Mouse (Mus musculus) heart, embryonic 11.5 days (tissue): ENCODE measurements around the gene Mettl24. TPM values are rescaled to one million over a fixed set of nuclear protein-coding genes. Genes with fewer than 3 reads are reported as not detected.

Source experiments
- ATAC-seq: fragments of 200-750 bp; cut with Nextera tagmentation; replicated peaks from 2 replicates; pipeline ENCODE4 v1.8.0; 2017; ENCODE audit warnings: moderate library complexity; ENCODE audit not compliant: insufficient number of reproducible peaks, low FRiP score, low TSS enrichment
- H3K27ac ChIP-seq: fragments of 300-500 bp; sonication (generic); 2 replicates; pipeline ENCODE4 v1.5.1; 2014; ENCODE audit warnings: mild to moderate bottlenecking, low read depth, low read length
- H3K27me3 ChIP-seq: fragments of 300-500 bp; sonication (generic); 2 replicates; pipeline ENCODE4 v1.6.1; 2014; ENCODE audit warnings: mild to moderate bottlenecking, low read length, mixed read lengths; ENCODE audit not compliant: control insufficient read depth, insufficient read depth
- H3K36me3 ChIP-seq: fragments of 300-500 bp; sonication (generic); 2 replicates; pipeline ENCODE4 v1.6.1; 2014; ENCODE audit warnings: mild to moderate bottlenecking, low read length, moderate library complexity, mixed read lengths; ENCODE audit not compliant: control insufficient read depth, insufficient read depth
- H3K4me1 ChIP-seq: fragments of 300-500 bp; sonication (generic); 2 replicates; pipeline ENCODE4 v1.6.1; 2014; ENCODE audit warnings: low read length; ENCODE audit not compliant: control insufficient read depth, insufficient read depth
- H3K4me2 ChIP-seq: fragments of 300-500 bp; sonication (generic); 2 replicates; pipeline ENCODE4 v1.6.1; 2014; ENCODE audit warnings: mild to moderate bottlenecking, moderate library complexity
- H3K4me3 ChIP-seq: fragments of 300-500 bp; sonication (generic); 2 replicates; pipeline ENCODE4 v1.5.1; 2014; ENCODE audit warnings: low read depth, low read length
- H3K9ac ChIP-seq: fragments of 300-500 bp; sonication (generic); 2 replicates; pipeline ENCODE4 v1.6.1; 2014; ENCODE audit warnings: mild to moderate bottlenecking, low read depth, low read length, moderate library complexity
- H3K9me3 ChIP-seq: fragments of 300-500 bp; sonication (generic); replicated peaks from 2 replicates; pipeline ENCODE4 v1.6.1; 2016; ENCODE audit warnings: low read length; ENCODE audit not compliant: control insufficient read depth
- WGBS: fragments of 180-500 bp; shearing (Covaris S2); extraction: QIAGEN DNeasy Blood & Tissue Kit; methylation state at CpG from one replicate; pipeline ENCODE4 v1.1.7; 2014; ENCODE audit not compliant: insufficient replicate concordance; 5-methylcytosine and 5-hydroxymethylcytosine counted together
- polyA plus RNA-seq: library from polyadenylated mRNA; unstranded; fragments of >200 nt; fragmentation: Nextera tagmentation; extraction: Ambion mirVana; gene quantifications from 2 replicates; pipeline ENCODE4 v1.2.1, GENCODE M21; 2014

Gene Mettl24
- polyA plus RNA-seq: 2.0 and 2.5 TPM in 2 replicates

- H3K27ac ChIP-seq: peak within 1 kb of the TSS; percentile 25; the same call in 1 of the 2 replicates
- WGBS: under 1% methylated on average over 47 of the region's 50 CpGs
- H3K4me2 ChIP-seq: peak within 1 kb of the TSS; percentile 94
These were observed at the start of gene Mettl24 for GRCm38 (mm10) chr10:40683092-40683867. Mettl24 (plus strand) TSS chr10:40683282.

GRCm38 (mm10) chr10:40637331-40637730 lies 45.8 kb upstream of the Mettl24 start:
- 0 out of 2 replicates have a peak overlapping the region, but pooled peaks have one; percentile 58 for H3K27ac ChIP-seq
- no peak overlapping the region for H3K4me3 ChIP-seq
- H3K4me2 ChIP-seq: no peak overlapping the region
- no peaks in the 10 kb centered on the region for H3K27me3 ChIP-seq
- no peaks in the 10 kb centered on the region for H3K36me3 ChIP-seq
- 23% methylated on average over 10 of the region's 10 CpGs for WGBS
- H3K9me3 ChIP-seq: no peaks in the 10 kb centered on the region
- no peak for ATAC-seq
- no peak overlapping the region for H3K9ac ChIP-seq
- peaks cover 7% of the 10 kb centered on the region for H3K4me1 ChIP-seq

More at GRCm38 (mm10) chr10:40683092-40683867, at the start of gene Mettl24:
- peak; percentile 85 for ATAC-seq
- H3K9me3 ChIP-seq: no peaks in the 10 kb centered on the region
- H3K9ac ChIP-seq: peak within 1 kb of the TSS; percentile 89
- no peaks in the 10 kb centered on the region for H3K36me3 ChIP-seq
- peak within 1 kb of the TSS; percentile 62 for H3K4me3 ChIP-seq
- no peaks in the 10 kb centered on the region for H3K27me3 ChIP-seq
- H3K4me1 ChIP-seq: peaks cover 3% of the 10 kb centered on the region; the same call in 1 of the 2 replicates

- H3K27me3 ChIP-seq: no peaks in the 10 kb centered on the region
- H3K4me1 ChIP-seq: peaks cover 7% of the 10 kb centered on the region
- no peaks in the 10 kb centered on the region for H3K9me3 ChIP-seq
- 58% methylated on average over 7 of the region's 7 CpGs for WGBS
- H3K4me3 ChIP-seq: no peak overlapping the region
- no peak overlapping the region for H3K27ac ChIP-seq
- no peak overlapping the region for H3K4me2 ChIP-seq
- ATAC-seq: no peak
- H3K9ac ChIP-seq: no peak overlapping the region
- no peaks in the 10 kb centered on the region for H3K36me3 ChIP-seq
These were observed 44.8 kb upstream of the Mettl24 start for GRCm38 (mm10) chr10:40638276-40638675.

GRCm38 (mm10) chr10:40638823-40639819 lies 44.0 kb upstream of the Mettl24 start:
- Histone ChIP-seq H3K4me2 (no peak overlapping the region), H3K27ac (no peak overlapping the region), H3K4me3 (no peak overlapping the region), H3K27me3 (no peaks in the 10 kb centered on the region), H3K36me3 (no peaks in the 10 kb centered on the region), H3K9ac (no peak overlapping the region), H3K4me1 (peaks cover 7% of the 10 kb centered on the region), H3K9me3 (no peaks in the 10 kb centered on the region)
- no peak for ATAC-seq
- WGBS: 70% methylated on average over 26 of the region's 26 CpGs

GRCm38 (mm10) chr10:40640406-40640805 lies 42.7 kb upstream of the Mettl24 start:
- no peak overlapping the region for H3K27ac ChIP-seq
- no peaks in the 10 kb centered on the region for H3K9me3 ChIP-seq
- no peaks in the 10 kb centered on the region for H3K36me3 ChIP-seq
- ATAC-seq: no peak
- H3K4me2 ChIP-seq: no peak overlapping the region
- no peak overlapping the region for H3K4me3 ChIP-seq
- no peaks in the 10 kb centered on the region for H3K27me3 ChIP-seq
- peaks cover 7% of the 10 kb centered on the region for H3K4me1 ChIP-seq
- WGBS: 77% methylated on average over 4 of the region's 4 CpGs
- no peak overlapping the region for H3K9ac ChIP-seq

GRCm38 (mm10) chr10:40641901-40642300 lies 41.2 kb upstream of the Mettl24 start:
- H3K4me1 ChIP-seq: peaks cover 7% of the 10 kb centered on the region
- H3K27ac ChIP-seq: no peak overlapping the region
- no peak for ATAC-seq
- H3K9ac ChIP-seq: no peak overlapping the region
- H3K27me3 ChIP-seq: no peaks in the 10 kb centered on the region
- H3K4me2 ChIP-seq: no peak overlapping the region
- no peaks in the 10 kb centered on the region for H3K36me3 ChIP-seq
- 91% methylated on average over 7 of the region's 7 CpGs for WGBS
- no peak overlapping the region for H3K4me3 ChIP-seq
- H3K9me3 ChIP-seq: no peaks in the 10 kb centered on the region

- Histone ChIP-seq H3K27me3 (no peaks in the 10 kb centered on the region), H3K4me3 (no peak overlapping the region), H3K4me1 (peaks cover 6% of the 10 kb centered on the region), H3K9me3 (no peaks in the 10 kb centered on the region), H3K4me2 (no peak overlapping the region), H3K36me3 (no peaks in the 10 kb centered on the region), H3K9ac (no peak overlapping the region), H3K27ac (no peak overlapping the region)
- 68% methylated on average over 5 of the region's 5 CpGs for WGBS
- no peak for ATAC-seq
These were observed 40.0 kb upstream of the Mettl24 start for GRCm38 (mm10) chr10:40643126-40643525.

- no peaks in the 10 kb centered on the region; the same call in 1 of the 2 replicates for H3K4me1 ChIP-seq
- H3K9me3 ChIP-seq: no peaks in the 10 kb centered on the region
- H3K27ac ChIP-seq: no peak overlapping the region
- H3K4me3 ChIP-seq: no peak overlapping the region
- no peaks in the 10 kb centered on the region for H3K27me3 ChIP-seq
- H3K4me2 ChIP-seq: no peak overlapping the region
- ATAC-seq: no peak
- H3K36me3 ChIP-seq: no peaks in the 10 kb centered on the region
- 62% methylated on average over 9 of the region's 9 CpGs for WGBS
- H3K9ac ChIP-seq: no peak overlapping the region
These were observed 38.6 kb upstream of the Mettl24 start for GRCm38 (mm10) chr10:40644456-40644855.
